Mouse (Mus musculus): ENCODE measurements around the gene A430033K04Rik.

A430033K04Rik gene

DNA sequence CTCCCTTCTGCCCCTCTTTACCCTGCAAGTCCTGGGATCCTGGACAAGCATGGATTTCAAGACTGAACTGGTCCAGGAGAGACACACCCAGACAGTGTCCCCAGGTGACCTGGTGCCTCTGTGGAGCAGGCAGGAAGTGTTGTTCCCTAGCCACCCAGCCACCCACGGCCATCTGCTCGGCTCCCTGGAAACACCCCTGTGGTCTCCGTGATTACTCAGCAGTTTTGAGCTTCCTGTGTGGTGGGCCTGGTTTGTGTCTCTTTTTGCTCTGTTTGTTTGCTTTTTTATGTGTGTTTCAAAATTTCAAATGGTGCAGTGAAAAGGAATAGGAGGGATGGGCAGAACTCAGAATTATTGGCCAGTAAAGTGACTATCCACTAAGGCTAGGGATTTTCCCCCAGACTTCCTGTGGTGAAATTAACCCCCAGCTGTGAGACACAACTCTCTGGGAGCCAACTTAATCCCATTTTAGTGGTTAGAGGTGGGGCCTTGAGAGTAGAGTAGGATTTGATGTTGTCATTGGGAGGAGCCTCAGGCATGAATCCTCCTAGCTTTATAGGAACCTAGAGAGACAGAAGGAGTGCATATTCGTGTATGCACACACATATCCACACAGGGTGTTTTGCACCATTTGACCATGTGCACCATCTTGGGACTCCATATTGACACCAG lies 72.0 kb downstream of the A430033K04Rik start:
- DNase-seq (ENCODE audit: low read depth, low spot score), result no peak

DNA sequence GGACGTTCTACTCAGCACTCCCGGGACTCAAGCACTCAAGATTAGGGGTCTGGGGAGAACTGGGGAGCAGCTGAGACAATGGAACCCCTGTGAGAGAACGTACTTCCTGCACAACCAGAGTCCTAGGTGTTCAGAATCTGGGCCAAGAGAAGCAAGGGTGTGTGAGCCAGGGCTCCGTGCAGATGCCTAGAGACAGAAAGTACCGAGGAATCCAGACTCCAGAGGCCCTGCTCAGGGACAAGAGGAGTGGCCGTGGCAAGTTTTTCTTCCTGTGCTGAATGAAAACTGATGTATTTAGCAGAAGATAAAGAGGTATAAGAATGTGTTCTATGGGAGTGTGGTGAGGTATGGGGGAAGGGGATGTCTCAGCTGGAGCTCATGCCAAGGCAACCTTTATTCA lies 74.8 kb downstream of the A430033K04Rik start:
- no peak for DNase-seq (ENCODE audit: low read depth, low spot score)

Data from A20 (cell line).